Mouse (Mus musculus) MEL (cell line): ENCODE results near the gene Mfsd9. TPM values are rescaled to one million over a fixed set of nuclear protein-coding genes. Genes with fewer than 3 reads are reported as not detected.

Source experiments
- DNase-seq: peaks from one replicate; pipeline ENCODE4 v3.0.0; 2011; ENCODE audit warnings: low read depth, low spot score
- H3K27ac ChIP-seq: 2 replicates; pipeline ENCODE4 v1.5.1; 2012; ENCODE audit warnings: low read depth, mild to moderate bottlenecking, control low read depth, low read length, moderate library complexity; ENCODE audit not compliant: control insufficient read depth
- H3K27me3 ChIP-seq, 2 experiments: fragments of 150-350 bp in 1 of 2; sonication (generic) in 1 of 2; 2 replicates each; pipeline ENCODE4 v1.6.1; 2012; ENCODE audit warnings: low read length in 2 of 2, mild to moderate bottlenecking in 2 of 2, improper control_type of control experiment in 1 of 2, moderate library complexity in 1 of 2; ENCODE audit not compliant: insufficient read depth in 2 of 2, control insufficient read depth in 1 of 2
- H3K36me3 ChIP-seq, 2 experiments: 2 replicates each; pipeline ENCODE4 v1.6.1; 2012 to 2014; ENCODE audit warnings: low read length in 2 of 2, improper control_type of control experiment in 1 of 2, inconsistent platforms in 1 of 2, mild to moderate bottlenecking in 1 of 2; ENCODE audit not compliant: insufficient read depth in 2 of 2, control insufficient read depth in 1 of 2
- H3K4me1 ChIP-seq, 2 experiments: fragments of 150-350 bp in 1 of 2; sonication (generic) in 1 of 2; 2 replicates each; pipeline ENCODE4 v1.6.1; 2012; ENCODE audit warnings: low read length in 2 of 2, improper control_type of control experiment in 1 of 2, mild to moderate bottlenecking in 1 of 2; ENCODE audit not compliant: insufficient read depth in 2 of 2, control insufficient read depth in 1 of 2
- H3K4me3 ChIP-seq, 2 experiments: fragments of 150-350 bp in 1 of 2; sonication (generic) in 1 of 2; 2 replicates each; pipeline ENCODE4 v1.5.1; 2012; ENCODE audit warnings: low read depth in 2 of 2, low read length in 2 of 2, mild to moderate bottlenecking in 2 of 2, moderate library complexity in 2 of 2, control low read depth in 1 of 2, improper control_type of control experiment in 1 of 2; ENCODE audit not compliant: control insufficient read depth in 1 of 2, insufficient read depth in 1 of 2
- H3K79me2 ChIP-seq: 2 replicates; pipeline ENCODE4 v1.6.1; 2012; ENCODE audit warnings: mild to moderate bottlenecking, low read length, moderate library complexity; ENCODE audit not compliant: control insufficient read depth, poor library complexity, insufficient read depth
- H3K9ac ChIP-seq: 2 replicates; pipeline ENCODE4 v1.6.1; 2012; ENCODE audit warnings: low read depth, mild to moderate bottlenecking, control low read depth, low read length, moderate library complexity; ENCODE audit not compliant: control insufficient read depth, poor library complexity, severe bottlenecking
- H3K9me3 ChIP-seq: fragments of 150-350 bp; sonication (generic); replicated peaks from 2 replicates; pipeline ENCODE4 v1.6.1; 2012; ENCODE audit warnings: mild to moderate bottlenecking, low read length, improper control_type of control experiment, moderate library complexity; ENCODE audit not compliant: insufficient read depth
- EP300 ChIP-seq, 2 experiments: IDR thresholded peaks; 2 replicates each; pipeline ENCODE4 v1.6.1; 2011; ENCODE audit warnings: improper control_type of control experiment in 2 of 2, low read length in 2 of 2, low read depth in 1 of 2, mild to moderate bottlenecking in 1 of 2
- ETS1 ChIP-seq: IDR thresholded peaks from 2 replicates; pipeline ENCODE4 v1.6.1; 2012; ENCODE audit warnings: low read depth, mild to moderate bottlenecking, inconsistent platforms, low read length, improper control_type of control experiment, moderate library complexity
- GABPA ChIP-seq: IDR thresholded peaks from 2 replicates; pipeline ENCODE4 v1.6.1; 2012; ENCODE audit warnings: low read depth, mild to moderate bottlenecking, inconsistent platforms, low read length, improper control_type of control experiment, moderate library complexity
- GATA1 ChIP-seq: IDR thresholded peaks from 2 replicates; pipeline ENCODE4 v1.6.1; 2011; ENCODE audit warnings: low read depth, low read length, improper control_type of control experiment
- HCFC1 ChIP-seq: IDR thresholded peaks from 2 replicates; pipeline ENCODE4 v1.6.1; 2012; ENCODE audit warnings: low read depth, mild to moderate bottlenecking, inconsistent platforms, low read length, improper control_type of control experiment, moderate library complexity
- JUND ChIP-seq: IDR thresholded peaks from 2 replicates; pipeline ENCODE4 v1.6.1; 2011; ENCODE audit warnings: low read depth, mild to moderate bottlenecking, improper control_type of control experiment, low read length
- MAFK ChIP-seq: IDR thresholded peaks from 2 replicates; pipeline ENCODE4 v1.6.1; 2011; ENCODE audit warnings: low read depth, mild to moderate bottlenecking, low read length, improper control_type of control experiment, borderline replicate concordance
- MAX ChIP-seq: IDR thresholded peaks from 2 replicates; pipeline ENCODE4 v1.6.1; 2011; ENCODE audit warnings: low read length, improper control_type of control experiment
- MAZ ChIP-seq: IDR thresholded peaks from 2 replicates; pipeline ENCODE4 v1.6.1; 2012; ENCODE audit warnings: low read depth, mild to moderate bottlenecking, inconsistent platforms, low read length, improper control_type of control experiment
- MEF2A ChIP-seq: IDR thresholded peaks from 2 replicates; pipeline ENCODE4 v1.6.1; 2014; ENCODE audit warnings: low read depth, mild to moderate bottlenecking, inconsistent platforms, low read length, improper control_type of control experiment; ENCODE audit not compliant: poor library complexity, insufficient replicate concordance, severe bottlenecking; ENCODE audit errors: extremely low read depth
- MXI1 ChIP-seq: IDR thresholded peaks from 2 replicates; pipeline ENCODE4 v1.6.1; 2011; ENCODE audit warnings: mild to moderate bottlenecking, low read depth, low read length, improper control_type of control experiment
- NELFE ChIP-seq: IDR thresholded peaks from 2 replicates; pipeline ENCODE4 v1.6.1; 2011; ENCODE audit warnings: low read depth, low read length, improper control_type of control experiment
- NRF1 ChIP-seq: IDR thresholded peaks from 2 replicates; pipeline ENCODE4 v1.6.1; 2014; ENCODE audit warnings: low read depth, mild to moderate bottlenecking, inconsistent platforms, low read length, improper control_type of control experiment, moderate library complexity; ENCODE audit not compliant: poor library complexity, insufficient read depth, severe bottlenecking
- POLR2AphosphoS2 ChIP-seq: IDR thresholded peaks from 2 replicates; pipeline ENCODE4 v1.6.1; 2011; ENCODE audit warnings: low read length, improper control_type of control experiment
- POLR2AphosphoS5 ChIP-seq: IDR thresholded peaks from 2 replicates; pipeline ENCODE4 v1.6.1; 2012; ENCODE audit warnings: low read depth, borderline replicate concordance, mild to moderate bottlenecking, inconsistent platforms, low read length, moderate library complexity, mixed read lengths
- RCOR1 ChIP-seq: IDR thresholded peaks from 2 replicates; pipeline ENCODE4 v1.6.1; 2012; ENCODE audit warnings: low read depth, mild to moderate bottlenecking, inconsistent platforms, low read length, improper control_type of control experiment
- TAL1 ChIP-seq: IDR thresholded peaks from 2 replicates; pipeline ENCODE4 v1.6.1; 2012; ENCODE audit warnings: mild to moderate bottlenecking, inconsistent platforms, low read length, moderate library complexity, mixed read lengths
- TBP ChIP-seq: IDR thresholded peaks from 2 replicates; pipeline ENCODE4 v1.8.0; 2011; ENCODE audit warnings: low read depth, low read length, improper control_type of control experiment
- ZKSCAN1 ChIP-seq: IDR thresholded peaks from 2 replicates; pipeline ENCODE4 v1.6.1; 2012; ENCODE audit warnings: low read depth, mild to moderate bottlenecking, inconsistent platforms, low read length, improper control_type of control experiment, moderate library complexity
- ZNF384 ChIP-seq: IDR thresholded peaks from 2 replicates; pipeline ENCODE4 v1.6.1; 2012; ENCODE audit warnings: low read depth, mild to moderate bottlenecking, inconsistent platforms, low read length, improper control_type of control experiment
- polyA plus RNA-seq, 2 experiments: library from polyadenylated mRNA; stranded (reverse) in 1 of 2; unstranded in 1 of 2; fragments of >175 nt in 1 of 2; fragments of >200 nt in 1 of 2; gene quantifications; 2 replicates each; pipeline versions ENCODE4 v1.2.1 to v1.2.4; 2012; ENCODE audit warnings: low replicate concordance in 2 of 2, low read depth in 1 of 2; ENCODE audit not compliant: insufficient read length in 2 of 2, insufficient read depth in 1 of 2, missing spikeins in 1 of 2
- total RNA-seq: library from RNA; depleted of rRNA; stranded (reverse); fragments of 300-350 nt; gene quantifications from 2 replicates; pipeline ENCODE4 v1.2.3, GENCODE M21; 2012

The Mfsd9 gene
- total and polyA plus RNA-seq, 3 experiments, result 1.0 to 1.4 TPM; not detected in 1

- Histone ChIP-seq H3K9ac (no peak overlapping the region), H3K4me1 (no peaks in the 10 kb centered on the region), H3K9me3 (no peaks in the 10 kb centered on the region), H3K27me3 (no peaks in the 10 kb centered on the region), H3K36me3 (no peaks in the 10 kb centered on the region), H3K27ac (no peak overlapping the region), H3K79me2 (no peaks in the 10 kb centered on the region), H3K4me3 (no peak overlapping the region)
- TF ChIP-seq NELFE (no peak), POLR2AphosphoS2 (no peak), TBP (no peak)
- DNase-seq, result no peak
Measured at GRCm38 (mm10) chr1:40830712-40831507, 40.4 kb upstream of the Mfsd9 start.

- no peaks in the 10 kb centered on the region for H3K9me3 ChIP-seq
- TF ChIP-seq MAFK, result no peak
- no peak for TF ChIP-seq GATA1
- TF ChIP-seq MEF2A, result no peak
- no peak for TF ChIP-seq MAZ
- no peak for TF ChIP-seq RCOR1
- TF ChIP-seq NRF1, result no peak
Measured at GRCm38 (mm10) chr1:40829213-40829914, 38.9 kb upstream of the Mfsd9 start.

DNA sequence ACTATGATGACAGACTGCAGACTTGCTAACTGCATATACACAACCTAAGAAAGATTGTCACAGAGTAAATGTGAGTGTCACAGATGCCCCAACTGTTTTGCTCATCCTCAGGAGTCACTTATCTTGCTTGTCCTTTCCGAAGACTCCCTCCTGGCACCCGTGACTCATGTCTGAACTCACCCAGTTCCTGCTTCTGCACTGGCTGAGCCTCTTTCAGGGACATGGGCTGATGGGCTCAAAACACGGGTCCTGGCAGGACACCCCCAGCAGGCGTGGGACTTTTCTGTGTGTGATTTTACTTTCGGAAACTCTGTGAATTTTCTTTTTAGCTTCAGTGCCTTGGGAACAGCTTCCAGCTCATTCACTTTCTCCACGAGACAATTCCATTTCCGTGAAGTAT lies 35.3 kb upstream of the Mfsd9 start:
- H3K27ac ChIP-seq, result no peak overlapping the region
- no peak overlapping the region for H3K4me3 ChIP-seq
- no peak overlapping the region for H3K9ac ChIP-seq
- no peaks in the 10 kb centered on the region for H3K9me3 ChIP-seq
- no peaks in the 10 kb centered on the region for H3K27me3 ChIP-seq
- no peaks in the 10 kb centered on the region for H3K4me1 ChIP-seq
- no peaks in the 10 kb centered on the region for H3K79me2 ChIP-seq
- no peaks in the 10 kb centered on the region for H3K36me3 ChIP-seq
- no peak for DNase-seq
- no peak for TF ChIP-seq HCFC1
- no peak for TF ChIP-seq ETS1
- no peak for TF ChIP-seq EP300 (IDR thresholded peaks at IDR 0.05; ENCODE audit: low read depth in 1 of 2, low read length in 2 of 2)
- no peak for TF ChIP-seq MAX
- no peak for TF ChIP-seq NRF1
- TF ChIP-seq POLR2AphosphoS2, result no peak
- no peak for TF ChIP-seq JUND
- TF ChIP-seq ZNF384, result no peak
- no peak for TF ChIP-seq NELFE
- no peak for TF ChIP-seq TAL1
- TF ChIP-seq POLR2AphosphoS5, result no peak
- TF ChIP-seq MXI1, result no peak
- no peak for TF ChIP-seq GABPA
- TF ChIP-seq ZKSCAN1, result no peak

More at GRCm38 (mm10) chr1:40829213-40829914, 38.9 kb upstream of the Mfsd9 start:
- H3K36me3 ChIP-seq, result no peaks in the 10 kb centered on the region
- no peaks in the 10 kb centered on the region for H3K4me1 ChIP-seq
- H3K79me2 ChIP-seq, result no peaks in the 10 kb centered on the region
- no peak overlapping the region for H3K9ac ChIP-seq
- no peak overlapping the region for H3K27ac ChIP-seq
- DNase-seq, result no peak
- no peaks in the 10 kb centered on the region for H3K27me3 ChIP-seq
- H3K4me3 ChIP-seq, result no peak overlapping the region
